Comparison of ENCODE assay signal across 8 mouse cellular contexts in the genomic region with DNA sequence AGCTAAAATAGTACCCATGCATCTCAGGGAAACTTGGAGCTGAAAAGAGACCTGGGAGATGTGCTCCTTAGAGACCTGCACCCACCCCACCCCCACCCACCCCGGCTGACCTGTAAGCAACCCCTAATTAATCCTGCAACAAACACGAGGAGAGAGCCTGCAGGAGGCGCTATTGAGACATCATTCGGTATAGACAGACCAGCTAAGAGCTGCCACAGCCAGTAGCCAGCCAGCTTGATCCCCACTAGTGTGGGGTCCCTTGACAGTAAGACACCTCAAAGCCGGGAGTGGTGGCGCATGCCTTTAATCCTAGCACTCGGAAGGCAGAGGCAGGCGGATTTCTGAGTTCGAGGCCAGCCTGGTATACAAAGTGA. TPM values are rescaled to one million over a fixed set of nuclear protein-coding genes. Genes with fewer than 3 reads are reported as not detected.
DNase-seq lines count a peak whose midpoint lies in the region; ATAC-seq and TF ChIP-seq lines count a peak whose summit lies in the region.

No protein-coding gene starts in this region.

- peaks cover 26% of the 10 kb centered on the region for H3K36me3 ChIP-seq in ES-E14 (ENCODE audit: control insufficient read depth, insufficient read depth, low read length, poor library complexity, severe bottlenecking)
- no peaks in the 10 kb centered on the region for H3K36me3 ChIP-seq in lung, embryonic 15.5 days

- intact Hi-C loops in heart, postnatal 14 days (cut with DNase I), result loop anchor here (1.0 kb wide), 1 partner anchor 32 kb away; no protein-coding TSS in a partner anchor

- H3K4me1 ChIP-seq in ES-E14 (ENCODE audit: control insufficient read depth in 2 of 2, insufficient read depth in 2 of 2, low read length in 2 of 2, poor library complexity in 1 of 2), result peaks cover under 1 to 7% of the 10 kb centered on the region in 2 experiments
- H3K4me1 ChIP-seq in lung, embryonic 15.5 days, result peaks cover 13% of the 10 kb centered on the region; the same call in 1 of the 2 replicates

- H3K4me3 ChIP-seq in ES-E14 (ENCODE audit: insufficient read depth in 1 of 2, low read depth in 1 of 2, low read length in 2 of 2, poor library complexity in 1 of 2, severe bottlenecking in 1 of 2), result peak overlapping the region; percentile 94 to 100
- peak overlapping the region; percentile 91 for H3K4me3 ChIP-seq in lung, embryonic 15.5 days

- in situ Hi-C loops in ES-E14 (cut with MboI; ENCODE audit: low sequenced_read_pairs in 2 of 2, unreplicated experiment in 2 of 2), result no loop called here

- ATAC-seq in lung, embryonic 15.5 days (ENCODE audit: borderline replicate concordance, extremely low read depth, low FRiP score, low TSS enrichment), result peak; percentile 32; the same call in 1 of the 2 replicates

- H3K4me2 ChIP-seq in lung, embryonic 15.5 days, result peak overlapping the region; percentile 89

- DNase-seq in ES-E14 (ENCODE audit: low read depth, low spot score), result peak; percentile 96
- peak; percentile 62 for DNase-seq in brain, embryonic 14.5 days (ENCODE audit: low read depth)
- DNase-seq in fibroblast of lung, adult 2 months (ENCODE audit: low read depth), result peak; percentile 50
- peak; percentile 57 to 72 for DNase-seq in heart, postnatal 14 days
- DNase-seq in layer of hippocampus, adult 11-12 months (ENCODE audit: low spot score), result peak; percentile 58
- peak; percentile 26 for DNase-seq in retina, adult 2 months (ENCODE audit: low read depth, low spot score)
- DNase-seq in thymus, postnatal 4 days, result peak; percentile 84

- H3K27ac ChIP-seq in ES-E14 (ENCODE audit: insufficient read depth, low read depth, low read length, poor library complexity, severe bottlenecking), result peak overlapping the region; percentile 86
- peak overlapping the region; percentile 81; the same call in 1 of the 2 replicates for H3K27ac ChIP-seq in lung, embryonic 15.5 days

- no peaks in the 10 kb centered on the region for H3K27me3 ChIP-seq in lung, embryonic 15.5 days

- peak overlapping the region; percentile 95 for H3K9ac ChIP-seq in ES-E14 (ENCODE audit: insufficient read depth, low read depth, low read length, poor library complexity, severe bottlenecking)
- peak overlapping the region; percentile 77; the same call in 1 of the 2 replicates for H3K9ac ChIP-seq in lung, embryonic 15.5 days

- WGBS in lung, embryonic 15.5 days, result 44% methylated on average over 9 of the region's 9 CpGs

- TF ChIP-seq POLR2A in brain, embryonic 14.5 days (IDR thresholded peaks at IDR 0.05; ENCODE audit: borderline replicate concordance, extremely low read depth, insufficient read depth, insufficient read length, poor library complexity, severe bottlenecking), result no peak

- peak; percentile 25; the same call in 1 of the 2 replicates for TF ChIP-seq CTCF in brain, embryonic 14.5 days (IDR thresholded peaks at IDR 0.05; ENCODE audit: borderline replicate concordance, extremely low read depth, insufficient read depth, insufficient read length)

- no peaks in the 10 kb centered on the region for H3K9me3 ChIP-seq in ES-E14 (ENCODE audit: control insufficient read depth, insufficient read depth, low read depth, low read length)
- H3K9me3 ChIP-seq in lung, embryonic 15.5 days, result no peaks in the 10 kb centered on the region

TF ChIP-seq in ES-E14, 5 proteins besides CTCF, POLR2A, EP300 and RAD21:
- TF ChIP-seq ZNF384 (IDR thresholded peaks at IDR 0.05; ENCODE audit: low read depth, low read length) (no peak), HCFC1 (IDR thresholded peaks at IDR 0.05; ENCODE audit: borderline replicate concordance, insufficient read depth, low read length) (no peak), ZC3H11A (IDR thresholded peaks at IDR 0.05; ENCODE audit: borderline replicate concordance, low read depth, low read length) (no peak), MAFK (IDR thresholded peaks at IDR 0.05; ENCODE audit: insufficient read depth, low read depth, low read length) (no peak), CHD2 (IDR thresholded peaks at IDR 0.05; ENCODE audit: low read depth, low read length) (no peak)

RNA-seq across cellular contexts. Expression of a gene that starts 0.7 kb away (rescaled TPM):
- total RNA-seq in ES-E14 (2012; rRNA removed), result 15.6 and 17.3 TPM in 2 replicates
- polyA plus RNA-seq in brain, embryonic 14.5 days (2012; rRNA removed), result 5.6 and 6.9 TPM in 2 replicates
- 1 to 10 TPM; 5.7 to 5.9 TPM for total RNA-seq in heart, postnatal 14 days (2021)
- polyA plus RNA-seq in lung, embryonic 15.5 days (2015; fragmentation: Nextera tagmentation; extraction: Ambion mirVana), result 24.7 TPM in 2 replicates

RNA-seq across cellular contexts. Expression of a gene that starts 13.8 kb away (rescaled TPM):
- total RNA-seq in ES-E14 (2012; rRNA removed), result 150 and 350 TPM in 2 replicates
- 3.2 and 3.5 TPM in 2 replicates for polyA plus RNA-seq in brain, embryonic 14.5 days (2012; rRNA removed)
- total RNA-seq in heart, postnatal 14 days (2021), result under 1 TPM; 0.14 to 0.59 TPM
- 31.7 and 34.3 TPM in 2 replicates for polyA plus RNA-seq in lung, embryonic 15.5 days (2015; fragmentation: Nextera tagmentation; extraction: Ambion mirVana)

RNA-seq across cellular contexts. Expression of a gene that starts 17.6 kb away (rescaled TPM):
- total RNA-seq in ES-E14 (2012; rRNA removed), result not detected in 2 replicates
- 0.10 TPM in 1 of 2 replicates, not detected in the other for polyA plus RNA-seq in brain, embryonic 14.5 days (2012; rRNA removed)
- total RNA-seq in heart, postnatal 14 days (2021), result not detected
- 0.65 and 1.6 TPM in 2 replicates for polyA plus RNA-seq in lung, embryonic 15.5 days (2015; fragmentation: Nextera tagmentation; extraction: Ambion mirVana)

RNA-seq across cellular contexts. Expression of a gene that starts 26.4 kb away (rescaled TPM):
- not detected in 2 replicates for total RNA-seq in ES-E14 (2012; rRNA removed)
- polyA plus RNA-seq in brain, embryonic 14.5 days (2012; rRNA removed), result not detected in 2 replicates
- total RNA-seq in heart, postnatal 14 days (2021), result not detected
- polyA plus RNA-seq in lung, embryonic 15.5 days (2015; fragmentation: Nextera tagmentation; extraction: Ambion mirVana), result not detected in 2 replicates

RNA-seq across cellular contexts. Expression of a gene that starts 53.1 kb away (rescaled TPM):
- 8.4 and 24.1 TPM in 2 replicates for total RNA-seq in ES-E14 (2012; rRNA removed)
- polyA plus RNA-seq in brain, embryonic 14.5 days (2012; rRNA removed), result 2.8 and 4.7 TPM in 2 replicates
- 1 to 10 TPM in 1 of 2 experiments, under 1 TPM in 1; 0.22 to 1.4 TPM for total RNA-seq in heart, postnatal 14 days (2021)
- 241 and 259 TPM in 2 replicates for polyA plus RNA-seq in lung, embryonic 15.5 days (2015; fragmentation: Nextera tagmentation; extraction: Ambion mirVana)

Comparison
In these comparisons a context has a peak if more than half of its experiments do, and no peak if none do; other contexts are left out.
1. Peak in every context shown above with its lines: DNase-seq, ATAC-seq, H3K4me3 ChIP-seq and H3K27ac ChIP-seq.
2. DNase-seq: peak in every context shown above with its lines; median percentile 96 in ES-E14; 84 in thymus, postnatal 4 days; 64 in heart, postnatal 14 days; 62 in brain, embryonic 14.5 days; 58 in layer of hippocampus, adult 11-12 months; 50 in fibroblast of lung, adult 2 months; 26 in retina, adult 2 months.
3. RNA of a gene that starts 13.8 kb away (total RNA-seq): 150 to 350 TPM in ES-E14; 0.14 to 0.59 TPM in heart, postnatal 14 days; every median in the first group is over 10 times any median in the second.